Mouse (Mus musculus): ENCODE measurements around the gene Rragb. TPM values are rescaled to one million over a fixed set of nuclear protein-coding genes. Genes with fewer than 3 reads are reported as not detected.
"Not testable (repeated sequence)": the region's sequence is repeated elsewhere in the genome, so short reads cannot be mapped to it uniquely, and the experiment has no call there.

The Rragb gene
- total RNA-seq (2015; ENCODE audit: low replicate concordance), result 4.2 TPM in 1 of 2 replicates, not detected in the other
- total RNA-seq (2017; ENCODE audit: low replicate concordance), result not detected in 2 replicates

DNA sequence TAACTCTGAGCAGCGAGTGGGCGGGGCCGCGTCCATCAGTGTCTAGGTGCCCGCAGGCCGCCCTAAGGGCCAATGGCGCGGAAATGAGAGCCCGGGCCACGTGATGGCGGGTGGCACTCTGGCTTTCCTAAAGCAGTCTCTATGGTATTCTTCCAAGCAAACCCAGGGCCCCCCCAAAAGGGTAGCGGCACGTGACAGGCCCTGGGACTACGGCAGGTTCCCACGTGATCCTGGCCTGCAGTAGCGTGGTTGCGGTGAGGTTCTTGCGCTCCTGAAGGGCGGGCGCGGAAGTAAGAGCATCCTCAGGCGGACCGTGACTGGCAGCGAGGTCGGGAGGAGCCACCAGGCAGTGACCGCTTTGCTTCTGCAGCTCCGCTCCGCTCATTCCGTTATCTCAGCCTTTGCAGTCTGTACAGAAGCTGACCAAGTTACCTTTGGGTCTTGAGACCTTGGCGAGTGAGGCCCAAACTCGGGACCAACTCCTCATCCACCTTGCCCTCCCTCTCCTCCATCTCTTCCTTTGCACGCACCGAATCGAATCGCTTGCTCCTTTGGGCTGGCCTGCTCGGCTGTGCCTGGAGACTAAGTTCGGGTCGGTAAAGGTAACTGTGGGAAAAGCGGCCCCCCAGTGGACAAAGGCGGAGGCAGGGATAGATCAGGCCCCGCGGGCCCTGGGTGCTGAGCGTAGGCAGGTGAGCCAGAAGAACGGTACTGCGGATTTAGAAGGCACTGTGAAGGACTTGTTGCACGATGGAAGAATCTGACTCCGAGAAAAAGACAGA lies at the start of gene Rragb:
TSS of gene Rragb (plus strand) at position 248 of the 782 bp plus-strand sequence.
- ATAC-seq (replicated peaks; ENCODE audit: low FRiP score, poor library complexity, severe bottlenecking), result peak; percentile 91

GRCm38 (mm10) chrX:153118486-153118885 lies 21.3 kb upstream of the Rragb start, which contains the start of gene Foxr2:
Gene Foxr2, plus strand, starts transcription at chrX:153118786.
- ATAC-seq (replicated peaks; ENCODE audit: low FRiP score, poor library complexity, severe bottlenecking), result no peak

- no peak for ATAC-seq (replicated peaks; ENCODE audit: low FRiP score, poor library complexity, severe bottlenecking)
Observed at GRCm38 (mm10) chrX:153119013-153119412, 20.8 kb upstream of the Rragb start.

DNA sequence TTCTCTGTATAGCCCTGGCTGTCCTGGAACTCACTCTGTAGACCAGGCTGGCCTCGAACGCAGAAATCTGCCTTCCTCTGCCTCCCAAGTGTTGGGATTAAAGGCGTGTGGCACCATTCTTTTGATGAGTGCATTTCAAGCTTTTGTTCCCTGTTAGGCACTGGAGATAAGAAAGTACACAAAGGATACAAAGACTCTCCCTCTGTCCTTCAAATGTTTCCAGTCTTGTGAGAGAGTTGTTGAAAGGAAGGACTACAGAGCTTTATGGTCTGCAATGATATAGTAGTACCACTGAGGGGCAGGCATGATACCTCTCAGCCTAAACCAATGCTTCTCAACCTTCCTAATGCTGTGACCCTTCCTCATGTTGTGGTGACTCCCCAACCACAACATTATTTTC lies 2.9 kb downstream of the Rragb start:
- no peak for ATAC-seq (replicated peaks; ENCODE audit: low FRiP score, poor library complexity, severe bottlenecking)

DNA sequence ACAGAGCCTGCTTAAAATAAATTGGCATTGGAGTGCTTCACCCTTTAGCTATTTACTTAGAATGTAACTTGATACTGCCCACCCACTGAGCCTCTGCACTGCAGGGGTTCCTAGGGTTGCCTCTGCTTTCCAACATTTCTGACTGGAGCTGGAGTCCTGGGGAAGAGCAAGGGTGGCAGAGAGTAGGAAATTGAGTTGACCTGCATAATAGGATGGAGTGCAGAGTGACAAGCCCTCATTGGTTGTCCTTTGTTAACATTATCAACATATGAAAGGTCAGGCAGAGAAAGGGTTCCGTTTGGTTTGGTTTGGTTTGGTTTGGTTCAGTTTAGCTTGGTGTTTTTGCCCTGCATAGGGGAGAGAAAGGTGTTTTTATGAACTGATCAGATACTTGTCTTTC lies 12.0 kb downstream of the Rragb start:
- ATAC-seq (replicated peaks; ENCODE audit: low FRiP score, poor library complexity, severe bottlenecking), result no peak

- ATAC-seq (replicated peaks; ENCODE audit: low FRiP score, poor library complexity, severe bottlenecking), result no peak
Observed at GRCm38 (mm10) chrX:153155322-153155721, 15.5 kb downstream of the Rragb start.

GRCm38 (mm10) chrX:153174786-153175185 lies 35.0 kb downstream of the Rragb start:
- no peak for ATAC-seq (replicated peaks; ENCODE audit: low FRiP score, poor library complexity, severe bottlenecking)

DNA sequence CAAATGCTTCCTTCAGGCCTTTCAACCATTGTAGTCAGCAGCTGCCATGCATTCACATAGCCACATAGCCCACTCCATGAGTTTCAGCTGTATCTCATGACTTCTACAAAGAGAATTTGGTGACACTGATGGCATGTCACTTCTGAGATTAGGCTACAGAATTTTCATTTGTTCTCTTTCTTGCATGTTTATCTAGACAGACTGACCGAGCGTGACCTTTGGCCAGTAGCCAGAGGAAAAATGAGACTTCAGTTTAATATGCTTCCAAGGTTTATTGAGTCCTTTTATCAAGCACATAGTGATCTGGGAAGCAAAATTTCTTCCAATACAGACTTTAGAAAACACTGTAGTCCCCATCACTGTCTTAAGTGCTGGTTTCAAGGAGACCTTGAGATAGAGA lies 42.4 kb downstream of the Rragb start:
- no peak for ATAC-seq (replicated peaks; ENCODE audit: low FRiP score, poor library complexity, severe bottlenecking)

GRCm38 (mm10) chrX:153199185-153199584 lies 59.4 kb downstream of the Rragb start:
- ATAC-seq (replicated peaks; ENCODE audit: low FRiP score, poor library complexity, severe bottlenecking), result not testable (repeated sequence)

DNA sequence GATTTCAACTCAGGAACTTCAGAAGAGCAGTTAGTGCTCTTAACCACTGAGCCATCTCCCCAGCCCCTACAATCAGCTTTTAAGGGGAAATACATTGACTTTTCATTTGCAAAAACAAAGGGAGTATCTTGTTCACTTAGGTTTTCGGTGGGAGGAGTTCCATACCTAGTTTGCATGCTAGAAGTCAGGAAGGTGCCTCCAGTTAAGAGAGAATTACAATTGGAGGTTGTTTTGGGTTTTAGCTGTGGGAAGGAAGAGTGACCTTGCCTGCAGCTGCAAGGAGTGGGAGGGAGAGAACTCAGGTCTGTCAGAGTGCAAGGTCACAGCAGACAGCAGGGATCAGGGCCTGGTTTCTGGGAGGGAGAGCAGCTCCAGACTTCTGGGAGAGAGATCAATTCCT lies 71.3 kb downstream of the Rragb start:
- ATAC-seq (replicated peaks; ENCODE audit: low FRiP score, poor library complexity, severe bottlenecking), result no peak

Other genes starting within 250 kb of the Rragb start
- gene Usp51, start 133.5 kb upstream of the Rragb start, total RNA-seq (2015; ENCODE audit: low replicate concordance), result 0.72 TPM in 1 of 2 replicates, not detected in the other
- not detected in 2 replicates for gene Usp51, start 133.5 kb upstream of the Rragb start, total RNA-seq (2017; ENCODE audit: low replicate concordance)
- gene Mageh1, start 102.4 kb upstream of the Rragb start, total RNA-seq (2015; ENCODE audit: low replicate concordance), result not detected in 2 replicates
- gene Mageh1, start 102.4 kb upstream of the Rragb start, total RNA-seq (2017; ENCODE audit: low replicate concordance), result not detected in 2 replicates
- gene Foxr2, start 21.2 kb upstream of the Rragb start, total RNA-seq (2015; ENCODE audit: low replicate concordance), result not detected in 2 replicates
- gene Foxr2, start 21.2 kb upstream of the Rragb start, total RNA-seq (2017; ENCODE audit: low replicate concordance), result not detected in 2 replicates
- gene Klf8, start 97.5 kb downstream of the Rragb start, total RNA-seq (2015; ENCODE audit: low replicate concordance), result 0.36 and 4.6 TPM in 2 replicates
- gene Klf8, start 97.5 kb downstream of the Rragb start, total RNA-seq (2017; ENCODE audit: low replicate concordance), result 0.77 TPM in 1 of 2 replicates, not detected in the other

Data from erythroid progenitor cell, adult 5-6 weeks (primary cell).